Mouse (Mus musculus) bone marrow macrophage, adult 2 months (primary cell): ENCODE data around the gene Twnk.

Source experiments
- CTCF ChIP-seq: IDR thresholded peaks from 2 replicates; pipeline ENCODE4 v1.5.1; 2012; ENCODE audit warnings: low read depth, mild to moderate bottlenecking, low read length, moderate library complexity
- POLR2A ChIP-seq: IDR thresholded peaks from 2 replicates; pipeline ENCODE4 v1.6.1; 2012; ENCODE audit warnings: mild to moderate bottlenecking, low read depth, low read length, borderline replicate concordance

GRCm38 (mm10) chr19:45018351-45018831 is 12.9 kb downstream of the Twnk start:
- TF ChIP-seq POLR2A = no peak
- no peak for TF ChIP-seq CTCF
